Mouse (Mus musculus): ENCODE measurements around the gene Lgi2. TPM values are rescaled to one million over a fixed set of nuclear protein-coding genes. Genes with fewer than 3 reads are reported as not detected.

Gene Lgi2
- polyA plus RNA-seq, 1 experiment from 2014 or later = 0.26 TPM

DNA sequence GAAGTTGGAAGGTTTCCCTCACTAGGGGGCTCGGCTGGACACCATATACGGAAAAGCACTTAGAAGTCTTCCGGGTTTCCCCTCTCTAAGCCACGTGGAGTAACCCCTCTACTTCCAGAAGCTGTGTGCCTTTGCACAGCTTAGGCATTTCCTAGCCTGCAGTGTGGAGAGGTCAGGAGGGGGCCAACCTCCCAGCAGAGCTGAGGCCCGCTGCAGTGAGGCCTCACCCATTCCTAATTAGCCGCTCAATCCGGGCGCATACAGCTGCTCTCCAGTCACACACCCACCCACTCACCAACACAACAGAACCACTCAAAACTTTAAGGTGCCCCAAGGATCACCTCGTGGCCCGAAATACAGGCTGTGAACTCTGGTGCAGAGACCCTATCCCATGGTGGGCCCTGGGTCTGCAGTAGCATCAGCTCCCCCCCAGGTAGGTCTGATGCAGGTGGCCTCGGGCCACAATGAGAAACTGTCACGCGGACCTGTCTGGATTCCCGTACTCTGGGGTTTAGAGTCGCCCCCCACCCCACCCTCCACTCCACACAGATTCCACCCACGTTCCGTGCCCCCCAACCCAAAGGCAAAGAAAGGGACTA lies 949 bp downstream of the Lgi2 start:
- ATAC-seq = no peak
- peaks cover 18% of the 10 kb centered on the region for H3K27me3 ChIP-seq (ENCODE audit: insufficient read depth, low read length)
- DNase-seq = no peak

DNA sequence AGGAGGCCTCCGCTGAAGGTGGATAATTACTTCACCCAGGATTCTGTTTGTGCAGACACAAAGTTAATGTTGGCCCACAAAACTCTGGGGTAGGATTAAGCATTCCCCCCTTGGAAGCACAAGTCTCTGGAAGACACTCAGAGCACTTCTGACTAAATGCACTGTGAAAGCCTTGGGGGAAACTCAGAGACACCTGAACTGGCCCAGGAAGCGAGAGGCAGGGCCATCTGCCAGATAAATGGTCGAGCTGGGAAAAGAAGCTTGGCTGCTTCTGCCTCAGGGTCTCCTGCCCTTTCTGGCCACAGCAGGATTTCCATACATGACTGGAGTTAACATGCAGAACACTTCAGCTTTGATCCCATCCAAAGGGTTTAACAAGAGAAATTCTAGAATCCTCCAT lies 1.9 kb downstream of the Lgi2 start:
- TF ChIP-seq EP300 (IDR thresholded peaks at IDR 0.05; ENCODE audit: low read depth) (no peak), CTCF (IDR thresholded peaks at IDR 0.05; ENCODE audit: low read depth) (no peak)
- H3K27ac ChIP-seq (ENCODE audit: low read depth) = no peak overlapping the region
- no peak for ATAC-seq
- H3K4me2 ChIP-seq (ENCODE audit: low read depth, low read length) = no peak overlapping the region
- H3K36me3 ChIP-seq (replicated peaks; ENCODE audit: insufficient read depth, low read length) = no peaks in the 10 kb centered on the region
- H3K4me1 ChIP-seq (ENCODE audit: insufficient read depth) = peaks cover 7% of the 10 kb centered on the region; the same call in 1 of the 2 replicates
- WGBS (ENCODE audit: insufficient replicate concordance) = 54% methylated on average over 3 of the region's 3 CpGs
- H3K9ac ChIP-seq (replicated peaks) = no peak overlapping the region
- peaks cover 18% of the 10 kb centered on the region for H3K27me3 ChIP-seq (ENCODE audit: insufficient read depth, low read length)
- no peaks in the 10 kb centered on the region; the same call in 1 of the 2 replicates for H3K9me3 ChIP-seq (ENCODE audit: low read length)
- H3K4me3 ChIP-seq (ENCODE audit: low read depth, low read length) = no peak overlapping the region
- DNase-seq = no peak

More for the DNA sequence above, 949 bp downstream of the Lgi2 start:
- peak overlapping the region; percentile 75 for H3K4me2 ChIP-seq (ENCODE audit: low read depth, low read length)
- H3K4me1 ChIP-seq (ENCODE audit: insufficient read depth) = peaks cover 7% of the 10 kb centered on the region; the same call in 1 of the 2 replicates
- no peaks in the 10 kb centered on the region for H3K36me3 ChIP-seq (replicated peaks; ENCODE audit: insufficient read depth, low read length)
- H3K4me3 ChIP-seq (ENCODE audit: low read depth, low read length) = peak overlapping the region; percentile 41
- H3K27ac ChIP-seq (ENCODE audit: low read depth) = no peak overlapping the region
- no peak overlapping the region for H3K9ac ChIP-seq (replicated peaks)
- no peaks in the 10 kb centered on the region; the same call in 1 of the 2 replicates for H3K9me3 ChIP-seq (ENCODE audit: low read length)
- 9% methylated on average over 17 of the region's 17 CpGs for WGBS (ENCODE audit: insufficient replicate concordance)
- TF ChIP-seq CTCF (IDR thresholded peaks at IDR 0.05; ENCODE audit: low read depth) = no peak
- no peak for TF ChIP-seq EP300 (IDR thresholded peaks at IDR 0.05; ENCODE audit: low read depth)

DNA sequence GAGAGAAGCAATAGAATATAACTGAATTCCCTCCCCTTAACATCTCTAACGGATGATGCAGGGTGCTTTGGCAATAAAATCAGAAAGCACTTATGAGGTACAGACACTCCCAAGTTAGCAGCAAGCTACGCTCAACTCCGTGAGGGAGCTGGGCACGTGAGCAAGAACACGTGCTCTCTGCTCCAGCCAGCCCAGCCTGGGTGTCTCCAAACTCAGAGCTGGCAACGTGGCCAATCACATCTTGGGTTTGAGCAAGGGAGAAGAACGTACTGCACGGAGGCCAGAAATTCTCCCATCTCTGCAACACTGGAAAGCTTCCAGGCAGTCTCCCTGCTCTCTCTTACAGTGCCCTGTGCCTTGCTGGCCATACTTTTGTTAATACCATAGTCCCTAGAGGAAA lies 6.0 kb downstream of the Lgi2 start:
- peaks cover 5% of the 10 kb centered on the region for H3K27me3 ChIP-seq (ENCODE audit: insufficient read depth, low read length)
- 0 out of 2 replicates have a peak, but pooled peaks cover under 1% of the 10 kb centered on the region for H3K4me1 ChIP-seq (ENCODE audit: insufficient read depth)
- no peak overlapping the region for H3K9ac ChIP-seq (replicated peaks)
- no peak for ATAC-seq
- TF ChIP-seq EP300 (IDR thresholded peaks at IDR 0.05; ENCODE audit: low read depth) (no peak), CTCF (IDR thresholded peaks at IDR 0.05; ENCODE audit: low read depth) (no peak)
- no peaks in the 10 kb centered on the region for H3K36me3 ChIP-seq (replicated peaks; ENCODE audit: insufficient read depth, low read length)
- no peak overlapping the region for H3K27ac ChIP-seq (ENCODE audit: low read depth)
- WGBS (ENCODE audit: insufficient replicate concordance) = 74% methylated on average over 8 of the region's 8 CpGs
- no peak overlapping the region for H3K4me3 ChIP-seq (ENCODE audit: low read depth, low read length)
- DNase-seq = no peak
- H3K9me3 ChIP-seq (ENCODE audit: low read length) = no peaks in the 10 kb centered on the region
- no peak overlapping the region for H3K4me2 ChIP-seq (ENCODE audit: low read depth, low read length)

DNA sequence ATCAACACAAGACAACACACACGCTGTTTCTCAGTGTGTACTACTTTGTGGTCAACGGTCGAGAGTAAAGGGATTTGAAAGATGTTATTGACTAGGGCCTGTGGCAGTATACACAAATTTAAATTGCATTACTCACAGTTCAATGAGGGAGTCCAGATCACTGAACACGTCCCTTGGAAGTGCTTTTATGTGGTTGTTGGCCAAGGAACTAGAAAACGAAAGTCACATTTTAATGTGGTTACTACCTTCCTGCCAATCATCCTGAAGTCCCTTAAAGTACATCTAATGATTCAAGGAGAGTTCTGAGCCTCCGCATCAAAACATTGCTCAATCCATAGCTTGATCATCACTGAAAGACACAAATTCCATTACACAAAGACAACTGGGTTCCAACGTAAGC lies 10.7 kb downstream of the Lgi2 start:
- no peak for ATAC-seq
- H3K4me2 ChIP-seq (ENCODE audit: low read depth, low read length) = no peak overlapping the region

DNA sequence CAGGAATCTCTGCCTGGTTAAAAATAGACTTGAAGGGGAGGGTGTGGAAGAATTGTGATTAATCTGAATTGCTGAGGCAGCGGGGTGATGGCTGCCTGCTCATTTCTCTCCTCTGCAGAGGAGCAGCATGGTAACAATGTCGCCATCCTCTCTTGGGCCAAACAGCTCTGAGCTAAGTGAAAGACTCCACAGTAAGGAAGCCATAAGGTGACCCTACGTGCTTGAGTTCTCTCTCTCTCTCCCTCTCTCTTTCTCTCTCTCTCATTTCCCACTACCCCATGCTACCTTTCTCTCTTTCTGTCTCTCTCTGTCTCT lies 15.0 kb downstream of the Lgi2 start:
- Histone ChIP-seq H3K9ac (replicated peaks) (no peak overlapping the region), H3K27me3 (ENCODE audit: insufficient read depth, low read length) (no peaks in the 10 kb centered on the region), H3K4me1 (ENCODE audit: insufficient read depth) (no peaks in the 10 kb centered on the region), H3K27ac (ENCODE audit: low read depth) (no peak overlapping the region), H3K36me3 (replicated peaks; ENCODE audit: insufficient read depth, low read length) (no peaks in the 10 kb centered on the region), H3K9me3 (ENCODE audit: low read length) (no peaks in the 10 kb centered on the region), H3K4me2 (ENCODE audit: low read depth, low read length) (no peak overlapping the region), H3K4me3 (ENCODE audit: low read depth, low read length) (no peak overlapping the region)
- WGBS (ENCODE audit: insufficient replicate concordance) = 64% methylated on average over 3 of the region's 3 CpGs
- no peak for DNase-seq
- no peak for ATAC-seq
- TF ChIP-seq CTCF (IDR thresholded peaks at IDR 0.05; ENCODE audit: low read depth) (no peak), EP300 (IDR thresholded peaks at IDR 0.05; ENCODE audit: low read depth) (no peak)

More for the DNA sequence above, 10.7 kb downstream of the Lgi2 start:
- Histone ChIP-seq H3K27me3 (ENCODE audit: insufficient read depth, low read length) (no peaks in the 10 kb centered on the region), H3K27ac (ENCODE audit: low read depth) (no peak overlapping the region), H3K9ac (replicated peaks) (no peak overlapping the region), H3K4me3 (ENCODE audit: low read depth, low read length) (no peak overlapping the region), H3K9me3 (ENCODE audit: low read length) (no peaks in the 10 kb centered on the region), H3K4me1 (ENCODE audit: insufficient read depth) (no peaks in the 10 kb centered on the region), H3K36me3 (replicated peaks; ENCODE audit: insufficient read depth, low read length) (no peaks in the 10 kb centered on the region)
- WGBS (ENCODE audit: insufficient replicate concordance) = 62% methylated on average over 7 of the region's 7 CpGs
- DNase-seq = no peak
- TF ChIP-seq EP300 (IDR thresholded peaks at IDR 0.05; ENCODE audit: low read depth) (no peak), CTCF (IDR thresholded peaks at IDR 0.05; ENCODE audit: low read depth) (no peak)

DNA sequence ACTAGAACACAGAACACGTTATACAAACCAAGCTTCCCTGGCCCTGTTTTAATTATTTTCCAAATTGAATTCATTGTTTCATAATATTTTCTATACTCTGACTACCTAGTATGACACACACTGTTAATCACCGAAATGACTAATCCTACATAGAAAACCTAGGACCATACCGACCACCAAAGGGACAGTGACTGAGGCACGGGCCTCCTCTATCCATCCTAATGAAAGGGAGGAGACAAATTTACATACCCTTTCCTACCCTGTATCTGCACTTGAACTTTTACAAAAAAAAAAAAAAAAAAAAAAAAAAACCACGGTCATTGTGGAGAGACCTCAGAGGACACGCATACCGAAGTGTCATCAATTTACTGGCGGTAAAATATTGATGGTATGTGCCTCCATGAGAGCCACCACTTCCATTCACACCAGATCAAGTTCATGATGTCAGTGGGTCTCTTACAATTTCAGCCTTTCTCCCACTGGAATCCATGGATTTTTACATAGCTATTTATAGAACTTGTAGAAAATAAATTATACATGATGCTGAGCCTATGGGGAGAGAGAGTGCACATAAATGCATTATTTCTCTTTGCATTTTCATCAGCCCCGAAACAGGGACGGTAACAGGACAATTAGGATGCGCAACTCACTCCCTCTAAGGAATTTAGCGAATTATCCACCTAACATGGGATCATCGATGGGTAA lies 15.5 kb downstream of the Lgi2 start:
- Histone ChIP-seq H3K27ac (ENCODE audit: low read depth) (no peak overlapping the region), H3K9ac (replicated peaks) (no peak overlapping the region), H3K4me3 (ENCODE audit: low read depth, low read length) (no peak overlapping the region), H3K27me3 (ENCODE audit: insufficient read depth, low read length) (no peaks in the 10 kb centered on the region), H3K4me2 (ENCODE audit: low read depth, low read length) (no peak overlapping the region), H3K36me3 (replicated peaks; ENCODE audit: insufficient read depth, low read length) (no peaks in the 10 kb centered on the region), H3K4me1 (ENCODE audit: insufficient read depth) (no peaks in the 10 kb centered on the region), H3K9me3 (ENCODE audit: low read length) (no peaks in the 10 kb centered on the region)
- TF ChIP-seq CTCF (IDR thresholded peaks at IDR 0.05; ENCODE audit: low read depth) (no peak), EP300 (IDR thresholded peaks at IDR 0.05; ENCODE audit: low read depth) (no peak)
- no peak for DNase-seq
- 83% methylated on average over 13 of the region's 13 CpGs for WGBS (ENCODE audit: insufficient replicate concordance)
- no peak for ATAC-seq
